Mouse (Mus musculus): Measurements from ENCODE around the gene Lmntd1. TPM values are rescaled to one million over a fixed set of nuclear protein-coding genes. Genes with fewer than 3 reads are reported as not detected.

The Lmntd1 gene
- polyA plus RNA-seq, 1 experiment from 2014 or later: not detected

- DNase-seq: no peak
Measured at GRCm38 (mm10) chr6:145442786-145443185, 171.3 kb downstream of the Lmntd1 start.

GRCm38 (mm10) chr6:145441416-145442110 is 172.6 kb downstream of the Lmntd1 start:
- ATAC-seq: no peak
- no peaks in the 10 kb centered on the region for H3K27me3 ChIP-seq (ENCODE audit: insufficient read depth, low read length)
- WGBS (ENCODE audit: insufficient replicate concordance): 69% methylated on average over 18 of the region's 18 CpGs
- TF ChIP-seq EP300 (IDR thresholded peaks at IDR 0.05; ENCODE audit: low read depth): no peak
- TF ChIP-seq CTCF (IDR thresholded peaks at IDR 0.05; ENCODE audit: low read depth): peak; percentile 69
- no peaks in the 10 kb centered on the region for H3K4me1 ChIP-seq (ENCODE audit: insufficient read depth)
- DNase-seq: peak; percentile 43
- H3K27ac ChIP-seq (ENCODE audit: low read depth): no peak overlapping the region
- H3K36me3 ChIP-seq (replicated peaks; ENCODE audit: insufficient read depth, low read length): no peaks in the 10 kb centered on the region
- no peaks in the 10 kb centered on the region for H3K9me3 ChIP-seq (ENCODE audit: low read length)
- no peak overlapping the region for H3K4me3 ChIP-seq (ENCODE audit: low read depth, low read length)
- H3K4me2 ChIP-seq (ENCODE audit: low read depth, low read length): no peak overlapping the region
- H3K9ac ChIP-seq (replicated peaks): no peak overlapping the region

More at GRCm38 (mm10) chr6:145442786-145443185, 171.3 kb downstream of the Lmntd1 start:
- H3K27ac ChIP-seq (ENCODE audit: low read depth): no peak overlapping the region
- no peaks in the 10 kb centered on the region for H3K9me3 ChIP-seq (ENCODE audit: low read length)
- no peak overlapping the region for H3K4me2 ChIP-seq (ENCODE audit: low read depth, low read length)
- no peaks in the 10 kb centered on the region for H3K4me1 ChIP-seq (ENCODE audit: insufficient read depth)
- TF ChIP-seq CTCF (IDR thresholded peaks at IDR 0.05; ENCODE audit: low read depth) (peak; percentile 47), EP300 (IDR thresholded peaks at IDR 0.05; ENCODE audit: low read depth) (no peak)
- no peaks in the 10 kb centered on the region for H3K36me3 ChIP-seq (replicated peaks; ENCODE audit: insufficient read depth, low read length)
- no peak overlapping the region for H3K9ac ChIP-seq (replicated peaks)
- no peaks in the 10 kb centered on the region for H3K27me3 ChIP-seq (ENCODE audit: insufficient read depth, low read length)
- H3K4me3 ChIP-seq (ENCODE audit: low read depth, low read length): no peak overlapping the region
- no peak for ATAC-seq
- WGBS (ENCODE audit: insufficient replicate concordance): 51% methylated on average over 13 of the region's 13 CpGs

GRCm38 (mm10) chr6:145438851-145439250 is 175.3 kb downstream of the Lmntd1 start:
- DNase-seq: no peak
- WGBS (ENCODE audit: insufficient replicate concordance): 71% methylated on average over 5 of the region's 5 CpGs
- no peaks in the 10 kb centered on the region for H3K9me3 ChIP-seq (ENCODE audit: low read length)
- H3K27ac ChIP-seq (ENCODE audit: low read depth): no peak overlapping the region
- ATAC-seq: no peak
- no peaks in the 10 kb centered on the region for H3K4me1 ChIP-seq (ENCODE audit: insufficient read depth)
- TF ChIP-seq CTCF (IDR thresholded peaks at IDR 0.05; ENCODE audit: low read depth) (no peak), EP300 (IDR thresholded peaks at IDR 0.05; ENCODE audit: low read depth) (no peak)
- H3K9ac ChIP-seq (replicated peaks): no peak overlapping the region
- no peak overlapping the region for H3K4me2 ChIP-seq (ENCODE audit: low read depth, low read length)
- no peaks in the 10 kb centered on the region for H3K36me3 ChIP-seq (replicated peaks; ENCODE audit: insufficient read depth, low read length)
- no peak overlapping the region for H3K4me3 ChIP-seq (ENCODE audit: low read depth, low read length)
- no peaks in the 10 kb centered on the region for H3K27me3 ChIP-seq (ENCODE audit: insufficient read depth, low read length)

GRCm38 (mm10) chr6:145435764-145436163 is 178.4 kb downstream of the Lmntd1 start:
- Histone ChIP-seq H3K36me3 (replicated peaks; ENCODE audit: insufficient read depth, low read length) (no peaks in the 10 kb centered on the region), H3K27me3 (ENCODE audit: insufficient read depth, low read length) (no peaks in the 10 kb centered on the region), H3K9me3 (ENCODE audit: low read length) (no peaks in the 10 kb centered on the region), H3K4me2 (ENCODE audit: low read depth, low read length) (no peak overlapping the region), H3K9ac (replicated peaks) (no peak overlapping the region), H3K4me3 (ENCODE audit: low read depth, low read length) (no peak overlapping the region), H3K4me1 (ENCODE audit: insufficient read depth) (no peaks in the 10 kb centered on the region), H3K27ac (ENCODE audit: low read depth) (no peak overlapping the region)
- ATAC-seq (peak; percentile 53; the same call in 1 of the 2 replicates), DNase-seq (peak; percentile 27)
- 54% methylated on average over 10 of the region's 10 CpGs for WGBS (ENCODE audit: insufficient replicate concordance)
- TF ChIP-seq EP300 (IDR thresholded peaks at IDR 0.05; ENCODE audit: low read depth): no peak
- TF ChIP-seq CTCF (IDR thresholded peaks at IDR 0.05; ENCODE audit: low read depth): no peak

GRCm38 (mm10) chr6:145435156-145435555 is 179.0 kb downstream of the Lmntd1 start:
- Histone ChIP-seq H3K4me2 (ENCODE audit: low read depth, low read length) (no peak overlapping the region), H3K36me3 (replicated peaks; ENCODE audit: insufficient read depth, low read length) (no peaks in the 10 kb centered on the region), H3K4me1 (ENCODE audit: insufficient read depth) (no peaks in the 10 kb centered on the region), H3K27me3 (ENCODE audit: insufficient read depth, low read length) (no peaks in the 10 kb centered on the region), H3K27ac (ENCODE audit: low read depth) (no peak overlapping the region), H3K9ac (replicated peaks) (no peak overlapping the region), H3K9me3 (ENCODE audit: low read length) (no peaks in the 10 kb centered on the region), H3K4me3 (ENCODE audit: low read depth, low read length) (no peak overlapping the region)
- TF ChIP-seq CTCF (IDR thresholded peaks at IDR 0.05; ENCODE audit: low read depth): no peak
- TF ChIP-seq EP300 (IDR thresholded peaks at IDR 0.05; ENCODE audit: low read depth): no peak
- DNase-seq (no peak), ATAC-seq (no peak)
- 81% methylated on average over 1 of the region's 1 CpGs for WGBS (ENCODE audit: insufficient replicate concordance)

GRCm38 (mm10) chr6:145433897-145434296 is 180.2 kb downstream of the Lmntd1 start:
- Histone ChIP-seq H3K4me1 (ENCODE audit: insufficient read depth) (no peaks in the 10 kb centered on the region), H3K27me3 (ENCODE audit: insufficient read depth, low read length) (no peaks in the 10 kb centered on the region), H3K9me3 (ENCODE audit: low read length) (no peaks in the 10 kb centered on the region), H3K4me3 (ENCODE audit: low read depth, low read length) (no peak overlapping the region), H3K4me2 (ENCODE audit: low read depth, low read length) (no peak overlapping the region), H3K9ac (replicated peaks) (no peak overlapping the region), H3K27ac (ENCODE audit: low read depth) (no peak overlapping the region), H3K36me3 (replicated peaks; ENCODE audit: insufficient read depth, low read length) (no peaks in the 10 kb centered on the region)
- DNase-seq (no peak), ATAC-seq (no peak)
- WGBS (ENCODE audit: insufficient replicate concordance): 71% methylated on average over 8 of the region's 8 CpGs
- no peak for TF ChIP-seq CTCF (IDR thresholded peaks at IDR 0.05; ENCODE audit: low read depth)
- TF ChIP-seq EP300 (IDR thresholded peaks at IDR 0.05; ENCODE audit: low read depth): no peak

All from liver, postnatal 0 days (tissue).